Mouse (Mus musculus) G1E (cell line): ENCODE measurements around the gene Sectm1b.

ENCODE experiments used
- CTCF ChIP-seq: IDR thresholded peaks from 2 replicates; pipeline ENCODE4 v1.5.1; 2012; ENCODE audit warnings: low read depth, low read length, inconsistent platforms, mixed read lengths
- GATA1 ChIP-seq: IDR thresholded peaks from 2 replicates; pipeline ENCODE4 v1.6.1; 2012; ENCODE audit warnings: borderline replicate concordance, low read length, inconsistent platforms, mixed read lengths
- POLR2AphosphoS5 ChIP-seq: IDR thresholded peaks from 2 replicates; pipeline ENCODE4 v1.6.1; 2012; ENCODE audit warnings: low read depth, low read length, inconsistent platforms; ENCODE audit not compliant: insufficient replicate concordance
- TAL1 ChIP-seq: conservative IDR thresholded peaks from 2 replicates; pipeline ENCODE4 v1.6.1; 2012; ENCODE audit warnings: low read depth, low read length, inconsistent platforms, mixed read lengths

DNA sequence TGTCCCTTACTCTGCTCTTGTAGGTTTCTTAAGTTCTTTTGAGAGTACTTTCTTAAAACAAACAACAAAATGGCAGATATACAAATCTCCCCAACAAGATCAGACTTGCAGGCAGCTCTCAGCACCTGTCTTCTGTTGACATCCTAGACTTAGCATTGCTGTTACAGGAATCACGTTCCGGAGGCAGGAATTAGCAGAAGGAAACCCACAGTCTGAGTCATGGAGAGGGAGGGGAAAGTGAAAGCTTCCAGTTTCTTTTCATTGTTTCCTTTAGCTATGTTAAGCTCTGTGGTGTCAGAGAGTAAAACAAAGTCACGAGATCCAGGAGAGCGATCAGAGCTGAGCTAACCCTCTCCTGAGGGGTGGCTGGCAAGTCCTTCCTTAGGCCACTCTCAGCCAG lies 27.6 kb upstream of the Sectm1b start:
- TF ChIP-seq CTCF: no peak
- no peak for TF ChIP-seq TAL1
- TF ChIP-seq POLR2AphosphoS5: no peak
- no peak for TF ChIP-seq GATA1
